Mouse (Mus musculus) stomach, embryonic 14.5 days (tissue): Measurements from ENCODE around the gene Ralgps2. TPM values are rescaled to one million over a fixed set of nuclear protein-coding genes. Genes with fewer than 3 reads are reported as not detected.

Experiments used
- ATAC-seq: fragments of 200-750 bp; cut with Nextera tagmentation; 2 replicates; pipeline ENCODE4 v1.8.0; 2017; ENCODE audit warnings: low read depth, moderate TSS enrichment; ENCODE audit not compliant: insufficient number of reproducible peaks, insufficient read depth, low FRiP score
- H3K27ac ChIP-seq: fragments of 300-500 bp; sonication (generic); 2 replicates; pipeline ENCODE4 v1.5.1; 2014; ENCODE audit warnings: mild to moderate bottlenecking, low read length, moderate library complexity, mixed read lengths
- H3K27me3 ChIP-seq: fragments of 300-500 bp; sonication (generic); 2 replicates; pipeline ENCODE4 v1.6.1; 2014; ENCODE audit warnings: low read length, control low read depth, mixed read lengths; ENCODE audit not compliant: control insufficient read depth, insufficient read depth
- H3K36me3 ChIP-seq: fragments of 300-500 bp; sonication (generic); 2 replicates; pipeline ENCODE4 v1.6.1; 2014; ENCODE audit warnings: mild to moderate bottlenecking, control low read depth, low read length, moderate library complexity, mixed read lengths; ENCODE audit not compliant: control insufficient read depth, insufficient read depth
- H3K4me1 ChIP-seq: fragments of 300-500 bp; sonication (generic); 2 replicates; pipeline ENCODE4 v1.6.1; 2014; ENCODE audit warnings: low read length, control low read depth, mixed read lengths; ENCODE audit not compliant: control insufficient read depth, insufficient read depth
- H3K4me2 ChIP-seq: fragments of 300-500 bp; sonication (generic); replicated peaks from 2 replicates; pipeline ENCODE4 v1.6.1; 2014; ENCODE audit warnings: low read depth, low read length, control low read depth
- H3K4me3 ChIP-seq: fragments of 300-500 bp; sonication (generic); 2 replicates; pipeline ENCODE4 v1.5.1; 2014; ENCODE audit warnings: low read depth, low read length, control low read depth
- H3K9ac ChIP-seq: fragments of 300-500 bp; sonication (generic); replicated peaks from 2 replicates; pipeline ENCODE4 v1.6.1; 2014; ENCODE audit warnings: low read depth, mild to moderate bottlenecking, control low read depth, low read length, moderate library complexity, mixed read lengths
- H3K9me3 ChIP-seq: fragments of 300-500 bp; sonication (generic); 2 replicates; pipeline ENCODE4 v1.6.1; 2016; ENCODE audit warnings: low read depth, low read length, control low read depth; ENCODE audit not compliant: control insufficient read depth
- WGBS: fragments of 180-500 bp; shearing (Covaris S2); extraction: QIAGEN DNeasy Blood & Tissue Kit; methylation state at CpG from one replicate; pipeline ENCODE4 v1.1.7; 2014; 5-methylcytosine and 5-hydroxymethylcytosine counted together
- polyA plus RNA-seq: library from polyadenylated mRNA; unstranded; fragments of >200 nt; fragmentation: Nextera tagmentation; extraction: Ambion mirVana; gene quantifications from 2 replicates; pipeline ENCODE4 v1.2.1, GENCODE M21; 2014

Gene Ralgps2
- polyA plus RNA-seq, 1 experiment from 2014 or later = 55.1 TPM

GRCm38 (mm10) chr1:156978656-156979055 lies 39.2 kb upstream of the Ralgps2 start:
- H3K36me3 ChIP-seq = no peaks in the 10 kb centered on the region
- ATAC-seq = no peak
- H3K4me2 ChIP-seq = no peak overlapping the region

GRCm38 (mm10) chr1:156973857-156974256 lies 34.4 kb upstream of the Ralgps2 start:
- no peak for ATAC-seq
- no peaks in the 10 kb centered on the region for H3K27me3 ChIP-seq

More at GRCm38 (mm10) chr1:156978656-156979055, 39.2 kb upstream of the Ralgps2 start:
- 84% methylated on average over 7 of the region's 7 CpGs for WGBS
- H3K4me1 ChIP-seq = no peaks in the 10 kb centered on the region
- H3K4me3 ChIP-seq = no peak overlapping the region
- no peaks in the 10 kb centered on the region for H3K27me3 ChIP-seq
- H3K27ac ChIP-seq = no peak overlapping the region
- no peaks in the 10 kb centered on the region for H3K9me3 ChIP-seq
- H3K9ac ChIP-seq = no peak overlapping the region

GRCm38 (mm10) chr1:156972391-156972790 lies 33.0 kb upstream of the Ralgps2 start:
- Histone ChIP-seq H3K4me1 (no peaks in the 10 kb centered on the region), H3K36me3 (no peaks in the 10 kb centered on the region), H3K4me3 (no peak overlapping the region), H3K27me3 (no peaks in the 10 kb centered on the region), H3K9ac (no peak overlapping the region), H3K4me2 (no peak overlapping the region), H3K27ac (no peak overlapping the region), H3K9me3 (no peaks in the 10 kb centered on the region)
- 84% methylated on average over 4 of the region's 4 CpGs for WGBS
- ATAC-seq = no peak

More at GRCm38 (mm10) chr1:156973857-156974256, 34.4 kb upstream of the Ralgps2 start:
- no peak overlapping the region for H3K4me3 ChIP-seq
- 71% methylated on average over 6 of the region's 6 CpGs for WGBS
- H3K4me2 ChIP-seq = no peak overlapping the region
- no peak overlapping the region for H3K9ac ChIP-seq
- no peaks in the 10 kb centered on the region for H3K4me1 ChIP-seq
- no peaks in the 10 kb centered on the region for H3K9me3 ChIP-seq
- no peaks in the 10 kb centered on the region for H3K36me3 ChIP-seq
- H3K27ac ChIP-seq = no peak overlapping the region

- H3K36me3 ChIP-seq = no peaks in the 10 kb centered on the region
- no peaks in the 10 kb centered on the region for H3K27me3 ChIP-seq
- H3K4me3 ChIP-seq = no peak overlapping the region
- no peak overlapping the region for H3K27ac ChIP-seq
- no peak overlapping the region for H3K4me2 ChIP-seq
- no peak for ATAC-seq
- WGBS = 80% methylated on average over 7 of the region's 7 CpGs
- H3K4me1 ChIP-seq = no peaks in the 10 kb centered on the region
- H3K9me3 ChIP-seq = no peaks in the 10 kb centered on the region
- H3K9ac ChIP-seq = no peak overlapping the region
Observed at GRCm38 (mm10) chr1:156971206-156971811, 31.9 kb upstream of the Ralgps2 start.

- WGBS = 37% methylated on average over 6 of the region's 6 CpGs
- Histone ChIP-seq H3K4me3 (no peak overlapping the region), H3K9ac (no peak overlapping the region), H3K36me3 (no peaks in the 10 kb centered on the region), H3K27me3 (no peaks in the 10 kb centered on the region), H3K4me1 (no peaks in the 10 kb centered on the region), H3K9me3 (no peaks in the 10 kb centered on the region), H3K4me2 (no peak overlapping the region), H3K27ac (no peak overlapping the region)
- ATAC-seq = no peak
Observed at GRCm38 (mm10) chr1:156970641-156971040, 31.2 kb upstream of the Ralgps2 start.

GRCm38 (mm10) chr1:156968107-156968506 lies 28.7 kb upstream of the Ralgps2 start:
- no peaks in the 10 kb centered on the region for H3K9me3 ChIP-seq
- 80% methylated on average over 7 of the region's 7 CpGs for WGBS
- no peak overlapping the region for H3K9ac ChIP-seq
- H3K36me3 ChIP-seq = no peaks in the 10 kb centered on the region
- no peaks in the 10 kb centered on the region for H3K4me1 ChIP-seq
- H3K27ac ChIP-seq = no peak overlapping the region
- H3K4me3 ChIP-seq = no peak overlapping the region
- H3K4me2 ChIP-seq = no peak overlapping the region
- no peak for ATAC-seq
- H3K27me3 ChIP-seq = no peaks in the 10 kb centered on the region

GRCm38 (mm10) chr1:156964586-156964932 lies 25.1 kb upstream of the Ralgps2 start:
- WGBS = 66% methylated on average over 4 of the region's 4 CpGs
- Histone ChIP-seq H3K9ac (no peak overlapping the region), H3K4me2 (no peak overlapping the region), H3K4me1 (no peaks in the 10 kb centered on the region), H3K9me3 (no peaks in the 10 kb centered on the region), H3K4me3 (no peak overlapping the region), H3K27me3 (no peaks in the 10 kb centered on the region), H3K36me3 (no peaks in the 10 kb centered on the region), H3K27ac (no peak overlapping the region)
- ATAC-seq = no peak

- Histone ChIP-seq H3K9ac (no peak overlapping the region), H3K4me1 (no peaks in the 10 kb centered on the region), H3K4me3 (no peak overlapping the region), H3K36me3 (no peaks in the 10 kb centered on the region), H3K27me3 (no peaks in the 10 kb centered on the region), H3K4me2 (no peak overlapping the region), H3K27ac (no peak overlapping the region), H3K9me3 (no peaks in the 10 kb centered on the region)
- 30% methylated on average over 7 of the region's 7 CpGs for WGBS
- ATAC-seq = no peak
Observed at GRCm38 (mm10) chr1:156963871-156964585, 24.6 kb upstream of the Ralgps2 start.
